Mouse (Mus musculus): ENCODE measurements around the gene Dcdc2b.

The Dcdc2b gene

GRCm38 (mm10) chr4:129620419-129621282 is 6.6 kb upstream of the Dcdc2b start:
- no peak for DNase-seq

- DNase-seq: peak; percentile 95
Measured at GRCm38 (mm10) chr4:129618786-129619691, 5.0 kb upstream of the Dcdc2b start, which contains the start of gene Iqcc. Gene Iqcc, minus strand, starts transcription at chr4:129619099.

- DNase-seq: no peak
Measured at GRCm38 (mm10) chr4:129618031-129618430, 4.0 kb upstream of the Dcdc2b start.

GRCm38 (mm10) chr4:129617121-129617641 is 3.1 kb upstream of the Dcdc2b start:
- DNase-seq: no peak

- no peak for DNase-seq
Measured at GRCm38 (mm10) chr4:129616631-129617030, 2.6 kb upstream of the Dcdc2b start.

- no peak for DNase-seq
Measured at GRCm38 (mm10) chr4:129615801-129616290, 1.8 kb upstream of the Dcdc2b start.

- no peak for DNase-seq
Measured at GRCm38 (mm10) chr4:129610472-129610871, 3.6 kb downstream of the Dcdc2b start.

- peak; percentile 84 for DNase-seq
Measured at GRCm38 (mm10) chr4:129610026-129610425, 4.0 kb downstream of the Dcdc2b start.

GRCm38 (mm10) chr4:129609139-129609631 is 4.9 kb downstream of the Dcdc2b start:
- peak; percentile 53 for DNase-seq

- DNase-seq: peak; percentile 87
Measured at GRCm38 (mm10) chr4:129608426-129609025, 5.5 kb downstream of the Dcdc2b start.

GRCm38 (mm10) chr4:129600233-129601158 is 13.6 kb downstream of the Dcdc2b start, which contains the start of the genes Eif3i and Tmem234:
Gene Eif3i, minus strand, starts transcription at chr4:129600648.
Gene Tmem234, plus strand, starts transcription at chr4:129600668.
- peak; percentile 85 for DNase-seq

- no peak for DNase-seq
Measured at GRCm38 (mm10) chr4:129588865-129589264, 25.2 kb downstream of the Dcdc2b start.

GRCm38 (mm10) chr4:129586943-129587342 is 27.1 kb downstream of the Dcdc2b start:
- no peak for DNase-seq

- DNase-seq: no peak
Measured at GRCm38 (mm10) chr4:129585773-129586172, 28.3 kb downstream of the Dcdc2b start.

- peak; percentile 93 for DNase-seq
Measured at GRCm38 (mm10) chr4:129584884-129585608, 29.0 kb downstream of the Dcdc2b start.

- DNase-seq: no peak
Measured at GRCm38 (mm10) chr4:129584370-129584769, 29.7 kb downstream of the Dcdc2b start.

GRCm38 (mm10) chr4:129582251-129582650 is 31.8 kb downstream of the Dcdc2b start:
- DNase-seq: no peak

- DNase-seq: peak; percentile 72
Measured at GRCm38 (mm10) chr4:129580347-129580746, 33.7 kb downstream of the Dcdc2b start.

- no peak for DNase-seq
Measured at GRCm38 (mm10) chr4:129578466-129578865, 35.6 kb downstream of the Dcdc2b start, which contains the start of gene Fam167b. Gene Fam167b, minus strand, starts transcription at chr4:129578549.

- no peak for DNase-seq
Measured at GRCm38 (mm10) chr4:129577688-129578087, 36.4 kb downstream of the Dcdc2b start.
